Mouse (Mus musculus) neutrophil, adult 5-6 weeks (primary cell): ENCODE measurements around the gene 4930562C15Rik. TPM values are rescaled to one million over a fixed set of nuclear protein-coding genes. Genes with fewer than 3 reads are reported as not detected.
A peak's percentile ranks its signal among the peaks of the same experiment; 100 is the strongest.

Source experiments
- ATAC-seq: fragments of 151-379, 151-347 bp; 2 replicates; pipeline ENCODE4 v1.8.0; 2017; ENCODE audit warnings: mild to moderate bottlenecking, moderate TSS enrichment; ENCODE audit not compliant: insufficient number of reproducible peaks, poor library complexity, low FRiP score, severe bottlenecking; ENCODE audit errors: extremely low read depth
- total RNA-seq: library from RNA; stranded (forward); fragments of 200-1000 nt; gene quantifications from 2 replicates; pipeline ENCODE4 v1.2.3, GENCODE M21; 2017

Gene 4930562C15Rik
- total RNA-seq, 1 experiment from 2014 or later: 0.58 TPM

- no peak for ATAC-seq
Observed at GRCm38 (mm10) chr16:4881400-4882351, 46.5 kb downstream of the 4930562C15Rik start.

GRCm38 (mm10) chr16:4884930-4885329, 49.7 kb downstream of the 4930562C15Rik start:
- no peak for ATAC-seq

DNA sequence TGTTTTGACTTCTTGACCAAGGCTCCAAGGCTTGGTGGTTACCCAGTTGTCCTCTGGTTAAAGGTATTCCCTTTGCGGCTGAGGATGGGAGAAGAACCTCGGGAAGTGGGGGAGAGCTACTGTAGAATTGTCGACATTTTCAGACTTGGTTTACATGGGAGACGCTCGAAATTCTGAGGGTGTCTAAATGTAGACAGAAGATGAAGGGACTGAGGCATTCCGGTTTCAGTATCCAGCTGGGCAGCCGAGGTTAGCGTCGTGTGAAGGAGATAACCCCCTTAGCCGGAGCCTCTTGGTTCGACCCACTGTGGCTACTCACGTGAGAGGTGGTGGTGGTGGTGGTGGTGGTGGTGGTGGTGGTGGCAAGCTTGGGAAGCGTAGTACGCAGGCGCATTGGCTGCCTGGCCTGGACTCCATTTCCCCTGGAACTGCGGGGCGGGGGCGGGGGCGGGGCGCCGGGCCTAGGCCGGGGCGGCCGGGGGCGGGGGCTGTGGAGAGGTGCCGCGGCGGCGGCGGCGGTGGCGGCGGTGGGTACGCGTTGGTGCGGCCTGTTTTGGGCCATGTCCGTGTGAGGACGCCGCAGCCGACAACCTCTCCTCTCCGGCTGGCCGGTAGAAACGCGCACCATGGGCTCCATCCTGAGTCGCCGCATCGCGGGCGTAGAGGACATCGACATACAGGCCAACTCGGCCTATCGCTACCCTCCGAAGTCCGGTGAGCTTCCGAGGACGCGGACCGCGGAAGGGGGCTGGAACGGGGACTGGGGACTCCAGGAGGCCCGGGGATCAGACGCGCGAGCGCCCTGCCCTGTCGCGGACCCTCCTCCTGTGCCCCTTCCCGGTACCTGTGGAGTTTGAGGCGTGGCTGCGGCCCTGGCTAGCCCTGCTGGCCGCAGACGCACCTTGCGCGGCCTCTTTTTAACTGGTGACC, 50.8 kb downstream of the 4930562C15Rik start, which contains the start of gene Mgrn1:
Gene Mgrn1 (plus strand): TSS at position 490 of the 930 bp plus-strand sequence.
- peak; percentile 73 for ATAC-seq

DNA sequence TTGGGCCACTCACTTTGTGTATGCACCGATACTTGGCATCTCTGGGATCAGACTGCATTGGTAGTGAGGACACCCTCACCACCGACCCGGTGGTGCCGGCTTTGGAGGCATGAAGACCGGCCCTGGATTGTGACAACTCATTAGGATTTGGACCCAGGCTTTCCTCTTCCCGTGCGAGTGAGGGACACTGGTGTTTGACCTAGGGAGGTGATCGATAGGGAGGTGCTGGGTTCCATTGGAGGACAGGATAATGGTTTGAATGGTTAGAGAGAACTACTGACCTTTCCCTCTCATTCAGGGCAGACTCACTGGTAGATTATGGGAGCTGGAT, 51.4 kb downstream of the 4930562C15Rik start:
- no peak for ATAC-seq

DNA sequence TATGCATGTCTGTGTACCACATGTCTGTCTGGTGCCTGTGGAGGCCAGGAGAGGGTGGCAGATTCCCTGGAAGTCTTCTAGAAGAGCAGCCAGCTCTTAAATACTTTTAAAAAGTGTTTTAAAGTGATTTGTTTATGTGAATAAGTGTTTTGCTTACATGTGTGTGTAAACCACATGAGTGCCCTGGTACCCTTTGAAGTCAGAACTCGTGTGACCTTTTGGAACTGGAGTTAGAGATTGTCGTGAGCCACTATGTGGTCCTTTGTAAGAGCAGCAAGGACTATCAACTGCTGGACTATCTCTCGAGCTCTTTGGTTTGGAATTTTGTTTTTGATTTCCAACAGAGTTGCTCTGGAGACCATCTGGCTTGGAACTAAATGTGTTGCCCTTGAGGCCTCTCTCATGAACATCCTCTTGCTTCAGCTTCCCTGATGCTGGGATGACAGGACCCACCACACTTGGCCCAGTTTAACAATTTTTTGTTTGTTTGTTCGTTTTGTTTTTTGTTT, 55.0 kb downstream of the 4930562C15Rik start:
- no peak for ATAC-seq

DNA sequence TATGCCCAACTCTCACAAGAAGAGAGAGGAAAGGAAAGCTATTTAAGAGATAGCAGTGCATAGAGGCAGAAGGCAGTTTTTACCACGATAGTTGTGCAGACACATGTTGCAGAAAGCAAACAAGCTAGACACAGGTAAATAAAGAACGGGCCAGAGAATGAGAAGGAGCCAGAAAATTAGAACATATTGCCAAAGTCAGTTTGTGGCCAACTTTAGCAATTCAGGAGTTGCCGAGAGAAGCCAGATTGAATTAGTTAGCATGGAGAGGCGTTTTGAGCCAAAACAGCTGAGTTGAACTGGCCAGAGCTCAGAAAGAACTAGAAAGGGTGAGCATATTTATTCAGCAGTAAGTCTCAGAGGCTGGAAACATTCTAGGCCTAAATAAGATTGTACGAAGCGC, 57.0 kb downstream of the 4930562C15Rik start:
- ATAC-seq: no peak

GRCm38 (mm10) chr16:4894201-4894908, 59.1 kb downstream of the 4930562C15Rik start:
- ATAC-seq: no peak

DNA sequence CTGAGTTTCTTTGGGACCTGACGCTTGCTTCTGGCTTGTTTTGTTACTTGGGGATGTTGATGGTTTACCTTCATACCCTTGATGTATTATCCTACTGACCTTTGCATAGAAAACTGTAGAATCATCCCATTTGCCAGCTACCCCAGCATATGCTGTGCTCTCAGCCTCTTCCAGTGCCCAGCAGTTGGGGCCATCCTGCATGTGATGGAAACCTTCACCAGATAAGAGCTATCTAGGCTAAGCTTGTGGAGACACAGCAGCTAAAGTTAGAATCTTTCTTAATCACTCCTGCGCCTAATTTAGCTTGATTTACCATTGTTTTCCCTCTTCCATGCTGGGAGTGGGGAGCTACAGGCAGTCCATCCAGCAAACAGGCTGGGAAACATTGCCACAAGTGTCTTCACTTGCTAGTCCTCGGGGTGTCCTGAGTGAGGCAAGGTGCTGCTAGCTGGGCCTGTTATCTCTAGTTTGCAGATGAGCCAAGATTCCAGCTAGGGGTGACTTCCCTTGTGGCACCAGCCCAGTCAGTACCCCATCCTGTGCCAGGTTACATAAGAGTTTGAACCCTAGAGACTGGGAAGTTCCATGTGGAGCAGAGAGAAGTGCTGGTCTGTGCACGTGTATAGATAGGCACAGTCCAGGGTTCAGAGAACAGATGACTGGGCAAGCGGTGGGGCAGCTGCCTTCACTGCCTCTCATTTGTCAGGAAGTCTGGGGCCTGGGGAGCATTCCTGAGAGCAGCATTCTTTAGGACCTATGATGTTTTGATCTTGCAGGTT, 61.2 kb downstream of the 4930562C15Rik start:
- ATAC-seq: no peak

- ATAC-seq: peak; percentile 24; the same call in 1 of the 2 replicates
Observed at GRCm38 (mm10) chr16:4897146-4897730, 62.0 kb downstream of the 4930562C15Rik start.

DNA sequence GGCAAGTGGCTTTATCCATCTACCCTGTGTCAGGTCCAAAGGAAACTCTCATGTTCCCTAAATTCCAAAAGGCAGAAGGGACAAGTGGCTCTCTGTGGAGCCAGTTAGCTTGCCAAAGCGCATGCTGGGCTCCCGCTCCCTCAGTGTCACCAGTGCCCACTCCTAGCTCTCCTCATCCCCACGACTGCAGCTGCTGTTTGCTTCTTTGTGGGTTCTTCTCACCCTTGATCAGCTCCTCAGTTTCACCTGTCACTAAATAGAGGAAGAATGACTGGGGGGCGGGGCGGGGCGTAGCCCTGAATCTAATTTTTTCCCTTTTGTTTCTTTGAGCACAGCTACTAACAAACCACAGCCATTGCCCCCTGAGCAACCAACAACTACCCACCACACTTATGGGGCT, 63.7 kb downstream of the 4930562C15Rik start:
- peak; percentile 87 for ATAC-seq

- ATAC-seq: no peak
Observed at GRCm38 (mm10) chr16:4899711-4900110, 64.5 kb downstream of the 4930562C15Rik start.

DNA sequence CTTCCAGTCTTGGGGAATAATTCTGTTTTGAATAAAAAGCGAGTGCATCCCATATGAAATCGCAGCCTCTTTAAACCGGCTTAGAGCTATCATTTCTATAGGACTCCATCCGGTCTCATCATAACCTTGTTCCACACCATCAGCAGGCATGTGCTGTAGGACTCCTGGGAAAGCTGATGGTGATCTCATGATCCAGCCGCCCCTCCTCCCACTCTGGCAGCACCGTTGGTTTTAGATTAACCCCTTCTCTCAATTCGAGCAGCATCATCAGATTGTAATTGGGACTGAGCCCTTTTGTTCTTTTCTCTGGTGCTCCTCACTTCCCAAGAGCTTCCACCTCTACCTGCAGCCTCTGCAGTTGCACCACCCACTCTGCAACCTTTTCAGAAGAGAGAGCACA, 66.0 kb downstream of the 4930562C15Rik start:
- no peak for ATAC-seq

GRCm38 (mm10) chr16:4902390-4902789, 67.2 kb downstream of the 4930562C15Rik start:
- no peak for ATAC-seq

GRCm38 (mm10) chr16:4903491-4904102, 68.4 kb downstream of the 4930562C15Rik start:
- no peak for ATAC-seq

- ATAC-seq: no peak
Observed at GRCm38 (mm10) chr16:4904878-4905277, 69.7 kb downstream of the 4930562C15Rik start.

GRCm38 (mm10) chr16:4905591-4905990, 70.4 kb downstream of the 4930562C15Rik start:
- ATAC-seq: no peak

DNA sequence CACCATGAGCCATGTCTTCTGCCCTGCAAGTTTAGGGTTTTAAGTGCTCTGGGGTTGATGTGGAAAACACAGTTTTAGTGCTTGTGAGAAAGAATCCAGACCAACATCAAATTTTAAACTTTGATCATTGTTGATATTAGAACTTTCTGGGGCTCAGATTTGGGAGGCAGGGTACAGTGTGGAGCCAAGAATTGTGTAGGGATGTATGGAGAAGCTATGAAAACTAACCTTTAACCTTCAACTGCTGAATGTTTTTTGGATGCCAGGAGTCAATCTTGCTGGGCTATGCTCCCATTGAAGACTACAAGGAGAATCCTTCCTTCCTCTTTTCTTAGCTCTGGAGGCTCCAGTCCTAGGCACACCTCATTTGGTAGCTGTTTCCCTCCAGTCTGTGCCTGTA, 71.3 kb downstream of the 4930562C15Rik start:
- no peak for ATAC-seq
